Mouse (Mus musculus) heart, embryonic 14.5 days (tissue): ENCODE data around the gene Gm11567. TPM values are rescaled to one million over a fixed set of nuclear protein-coding genes. Genes with fewer than 3 reads are reported as not detected.
"Not testable (repeated sequence)": the region's sequence is repeated elsewhere in the genome, so short reads cannot be mapped to it uniquely, and the experiment has no call there.

ENCODE experiments used
- ATAC-seq: fragments of 200-750 bp; cut with Nextera tagmentation; 2 replicates; pipeline ENCODE4 v1.8.0; 2017; ENCODE audit warnings: low read depth, moderate TSS enrichment; ENCODE audit not compliant: insufficient number of reproducible peaks, insufficient read depth, low FRiP score
- H3K27ac ChIP-seq, 2 experiments: fragments of 200-500 bp in 1 of 2; fragments of 300-500 bp in 1 of 2; sonication (generic) in 1 of 2; replicated peaks in 1 of 2; 2 replicates each; pipeline ENCODE4 v1.5.1; 2012 to 2014; ENCODE audit warnings: low read depth in 2 of 2, low read length in 2 of 2, control low read depth in 1 of 2, mild to moderate bottlenecking in 1 of 2, mixed read lengths in 1 of 2; ENCODE audit not compliant: control insufficient read depth in 1 of 2, insufficient read depth in 1 of 2
- H3K27me3 ChIP-seq: fragments of 300-500 bp; sonication (generic); 2 replicates; pipeline ENCODE4 v1.6.1; 2014; ENCODE audit warnings: mild to moderate bottlenecking, low read length, control low read depth; ENCODE audit not compliant: control insufficient read depth, insufficient read depth
- H3K36me3 ChIP-seq: fragments of 300-500 bp; sonication (generic); 2 replicates; pipeline ENCODE4 v1.6.1; 2014; ENCODE audit warnings: mild to moderate bottlenecking, control low read depth, low read length, mixed read lengths; ENCODE audit not compliant: control insufficient read depth, insufficient read depth
- H3K4me1 ChIP-seq, 2 experiments: fragments of 200-500 bp in 1 of 2; fragments of 300-500 bp in 1 of 2; sonication (generic) in 1 of 2; 2 replicates each; pipeline ENCODE4 v1.6.1; 2012 to 2014; ENCODE audit warnings: low read length in 2 of 2, control low read depth in 1 of 2, mixed read lengths in 1 of 2; ENCODE audit not compliant: control insufficient read depth in 2 of 2, insufficient read depth in 2 of 2
- H3K4me2 ChIP-seq: fragments of 300-500 bp; sonication (generic); 2 replicates; pipeline ENCODE4 v1.6.1; 2014; ENCODE audit warnings: mild to moderate bottlenecking, low read length
- H3K4me3 ChIP-seq, 2 experiments: fragments of 200-500 bp in 1 of 2; fragments of 300-500 bp in 1 of 2; sonication (generic) in 1 of 2; 2 replicates each; pipeline ENCODE4 v1.5.1; 2012 to 2014; ENCODE audit warnings: low read length in 2 of 2, mild to moderate bottlenecking in 2 of 2, control low read depth in 1 of 2, low read depth in 1 of 2, moderate library complexity in 1 of 2; ENCODE audit not compliant: control insufficient read depth in 1 of 2, insufficient read depth in 1 of 2
- H3K9ac ChIP-seq: fragments of 300-500 bp; sonication (generic); 2 replicates; pipeline ENCODE4 v1.6.1; 2014; ENCODE audit warnings: mild to moderate bottlenecking, low read length
- H3K9me3 ChIP-seq: fragments of 300-500 bp; sonication (generic); 2 replicates; pipeline ENCODE4 v1.6.1; 2016; ENCODE audit warnings: low read length, control low read depth; ENCODE audit not compliant: control insufficient read depth
- WGBS: fragments of 180-500 bp; shearing (Covaris S2); extraction: QIAGEN DNeasy Blood & Tissue Kit; methylation state at CpG from one replicate; pipeline ENCODE4 v1.1.7; 2014; 5-methylcytosine and 5-hydroxymethylcytosine counted together
- polyA plus RNA-seq: library from polyadenylated mRNA; unstranded; fragments of >200 nt; fragmentation: Nextera tagmentation; extraction: Ambion mirVana; gene quantifications from 2 replicates; pipeline ENCODE4 v1.2.1, GENCODE M21; 2014

Gene Gm11567
- polyA plus RNA-seq, 1 experiment from 2014 or later, result not detected

- H3K4me3 ChIP-seq, H3K36me3 ChIP-seq, H3K9me3 ChIP-seq, H3K27ac ChIP-seq, H3K27me3 ChIP-seq, ATAC-seq, H3K4me1 ChIP-seq, H3K9ac ChIP-seq, H3K4me2 ChIP-seq: not testable (repeated sequence)
- WGBS, result 42% methylated on average over 1 of the region's 1 CpGs
Observed at GRCm38 (mm10) chr11:99864176-99864575, 14.8 kb upstream of the Gm11567 start, which contains the start of gene Gm11559. Gene Gm11559, plus strand, starts transcription at chr11:99864476.

GRCm38 (mm10) chr11:99873089-99873488, 5.9 kb upstream of the Gm11567 start, which contains the start of gene Krtap9-1:
Gene Krtap9-1, plus strand, starts transcription at chr11:99873389.
- H3K9me3 ChIP-seq, ATAC-seq, H3K4me2 ChIP-seq, H3K27ac ChIP-seq, H3K4me1 ChIP-seq, H3K36me3 ChIP-seq, H3K4me3 ChIP-seq, H3K27me3 ChIP-seq, H3K9ac ChIP-seq: not testable (repeated sequence)
- 67% methylated on average over 1 of the region's 1 CpGs for WGBS

GRCm38 (mm10) chr11:99907620-99908019, 28.6 kb downstream of the Gm11567 start, which contains the start of gene Krtap31-1:
Gene Krtap31-1, plus strand, starts transcription at chr11:99907920.
- H3K4me1 ChIP-seq, result no peaks in the 10 kb centered on the region
- H3K27ac ChIP-seq, result no peak within 1 kb of the TSS
- H3K9me3 ChIP-seq, result no peaks in the 10 kb centered on the region
- H3K36me3 ChIP-seq, result no peaks in the 10 kb centered on the region
- no peak within 1 kb of the TSS for H3K9ac ChIP-seq
- 76% methylated on average over 2 of the region's 2 CpGs for WGBS
- H3K4me2 ChIP-seq, result no peak within 1 kb of the TSS
- no peak for ATAC-seq
- H3K27me3 ChIP-seq, result no peaks in the 10 kb centered on the region
- H3K4me3 ChIP-seq, result no peak within 1 kb of the TSS

- 87% methylated on average over 3 of the region's 3 CpGs for WGBS
- Histone ChIP-seq H3K4me1 (no peaks in the 10 kb centered on the region), H3K9ac (no peak within 1 kb of the TSS), H3K27me3 (no peaks in the 10 kb centered on the region), H3K9me3 (no peaks in the 10 kb centered on the region), H3K36me3 (no peaks in the 10 kb centered on the region), H3K27ac (no peak within 1 kb of the TSS), H3K4me2 (no peak within 1 kb of the TSS), H3K4me3 (no peak within 1 kb of the TSS)
- no peak for ATAC-seq
Observed at GRCm38 (mm10) chr11:99914451-99914850, 35.5 kb downstream of the Gm11567 start, which contains the start of gene Gm11565. Gene Gm11565, plus strand, starts transcription at chr11:99914751.

Other genes with a start within 250 kb of the Gm11567 start
- gene Krtap4-2, start 244.1 kb upstream of the Gm11567 start, polyA plus RNA-seq, result not detected in 2 replicates
- gene Krtap4-7, start 235.1 kb upstream of the Gm11567 start, polyA plus RNA-seq, result not detected in 2 replicates
- not detected in 2 replicates for gene Gm11555, start 229.0 kb upstream of the Gm11567 start, polyA plus RNA-seq
- gene Gm11563, start 220.2 kb upstream of the Gm11567 start, polyA plus RNA-seq, result not detected in 2 replicates
- gene Krtap4-6, start 213.2 kb upstream of the Gm11567 start, polyA plus RNA-seq, result not detected in 2 replicates
- gene Gm14190, start 188.4 kb upstream of the Gm11567 start, polyA plus RNA-seq, result not detected in 2 replicates
- gene Gm14180, start 144.9 kb upstream of the Gm11567 start, polyA plus RNA-seq, result not detected in 2 replicates
- not detected in 2 replicates for gene Gm11595, start 106.3 kb upstream of the Gm11567 start, polyA plus RNA-seq
- gene Krtap4-8, start 98.5 kb upstream of the Gm11567 start, polyA plus RNA-seq, result not detected in 2 replicates
- not detected in 2 replicates for gene Krtap4-9, start 94.0 kb upstream of the Gm11567 start, polyA plus RNA-seq
- not detected in 2 replicates for gene Gm11596, start 85.7 kb upstream of the Gm11567 start, polyA plus RNA-seq
- gene Gm11569, start 80.3 kb upstream of the Gm11567 start, polyA plus RNA-seq, result not detected in 2 replicates
- not detected in 2 replicates for gene Gm11554, start 74.7 kb upstream of the Gm11567 start, polyA plus RNA-seq
- not detected in 2 replicates for gene Krtap4-13, start 69.3 kb upstream of the Gm11567 start, polyA plus RNA-seq
- not detected in 2 replicates for gene Gm11564, start 63.5 kb upstream of the Gm11567 start, polyA plus RNA-seq
- not detected in 2 replicates for gene 2300003K06Rik, start 41.1 kb upstream of the Gm11567 start, polyA plus RNA-seq
- not detected in 2 replicates for gene Krtap4-16, start 27.6 kb upstream of the Gm11567 start, polyA plus RNA-seq
- gene Gm11568, start 21.3 kb upstream of the Gm11567 start, polyA plus RNA-seq, result not detected in 2 replicates
- not detected in 2 replicates for gene Gm11559, start 14.7 kb upstream of the Gm11567 start, polyA plus RNA-seq
- gene Krtap9-1, start 5.8 kb upstream of the Gm11567 start, polyA plus RNA-seq, result not detected in 2 replicates
- gene Krtap31-1, start 28.7 kb downstream of the Gm11567 start, polyA plus RNA-seq, result not detected in 2 replicates
- gene Gm11565, start 35.6 kb downstream of the Gm11567 start, polyA plus RNA-seq, result not detected in 2 replicates
- gene Krtap31-2, start 57.1 kb downstream of the Gm11567 start, polyA plus RNA-seq, result not detected in 2 replicates
- not detected in 2 replicates for gene Krtap9-5, start 69.3 kb downstream of the Gm11567 start, polyA plus RNA-seq
- gene Krtap29-1, start 99.9 kb downstream of the Gm11567 start, polyA plus RNA-seq, result not detected in 2 replicates
- not detected in 2 replicates for gene Krtap16-1, start 107.4 kb downstream of the Gm11567 start, polyA plus RNA-seq
- not detected in 2 replicates for gene Krtap17-1, start 114.8 kb downstream of the Gm11567 start, polyA plus RNA-seq
- gene Krt33a, start 137.0 kb downstream of the Gm11567 start, polyA plus RNA-seq, result not detected in 2 replicates
- not detected in 2 replicates for gene Krt33b, start 150.7 kb downstream of the Gm11567 start, polyA plus RNA-seq
- not detected in 2 replicates for gene Krt34, start 162.4 kb downstream of the Gm11567 start, polyA plus RNA-seq
- not detected in 2 replicates for gene Krt31, start 171.4 kb downstream of the Gm11567 start, polyA plus RNA-seq
- gene Krt32, start 209.0 kb downstream of the Gm11567 start, polyA plus RNA-seq, result not detected in 2 replicates
- gene Krt35, start 217.1 kb downstream of the Gm11567 start, polyA plus RNA-seq, result not detected in 2 replicates
- gene Krt36, start 226.4 kb downstream of the Gm11567 start, polyA plus RNA-seq, result not detected in 2 replicates
- not detected in 2 replicates for gene Krt13, start 242.4 kb downstream of the Gm11567 start, polyA plus RNA-seq